Mouse (Mus musculus) left cerebral cortex, adult 2 months (tissue): ENCODE data around the gene Vsig10l. TPM values are rescaled to one million over a fixed set of nuclear protein-coding genes. Genes with fewer than 3 reads are reported as not detected.

Experiments
- DNase-seq, 2 experiments: peaks; one replicate each; pipeline ENCODE4 v3.0.0; 2021 to 2022; ENCODE audit warnings: low spot score in 2 of 2, mixed read lengths in 1 of 2; ENCODE audit errors: extremely low spot score in 1 of 2
- H3K27ac ChIP-seq: fragments of 200-600 bp; 2 replicates; pipeline ENCODE4 v1.8.1; 2022
- H3K4me3 ChIP-seq: fragments of 200-600 bp; 2 replicates; pipeline ENCODE4 v1.8.1; 2022
- CTCF ChIP-seq: fragments of 200-600 bp; IDR thresholded peaks from 2 replicates; pipeline ENCODE4 v1.8.1; 2022; ENCODE audit warnings: antibody characterized with exemption, mild to moderate bottlenecking, moderate library complexity
- intact Hi-C: fragments of 180-260 bp; cut with DNase I; formaldehyde crosslinking; loops from one replicate; pipeline ENCODE4 v1.15.1; 2025
- microRNA-seq, 2 experiments: library from miRNA; unstranded; fragments of <30 nt; microRNA quantifications; one replicate each; pipeline ENCODE4 v1.2.0; 2021
- total RNA-seq, 2 experiments: library from RNA; stranded (reverse); gene quantifications; 2 replicates each; pipeline ENCODE4 v1.2.3; 2021

Vsig10l gene
- total RNA-seq, 2 experiments from 2014 or later = 0.89 to 1.2 TPM

DNA sequence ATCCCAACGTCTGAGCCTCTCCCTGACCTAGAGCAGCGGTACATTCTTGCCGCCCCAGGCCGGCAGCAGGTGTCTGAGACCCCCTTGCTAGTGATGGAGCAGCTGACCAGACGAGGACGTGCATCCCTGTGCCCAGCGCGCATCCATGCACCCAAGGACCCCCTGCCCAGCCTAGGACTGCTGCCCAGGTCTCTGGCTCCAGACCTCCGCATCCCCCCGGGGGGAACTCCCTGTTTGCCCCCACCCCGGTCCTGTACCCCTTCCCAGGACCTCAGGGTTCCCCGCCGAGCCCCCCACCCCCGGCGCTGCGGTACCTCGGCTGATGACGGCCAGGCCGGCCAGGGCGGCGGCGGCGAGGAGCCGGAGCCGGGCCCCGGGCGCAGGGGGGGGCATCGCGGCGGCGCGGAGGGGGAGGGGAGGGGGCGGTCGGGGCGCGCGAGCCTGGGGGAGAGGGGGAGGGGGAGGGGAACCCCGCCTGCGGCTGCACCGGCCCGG is 26.7 kb downstream of the Vsig10l start, which contains the start of gene Iglon5:
Gene Iglon5, minus strand, starts transcription at position 445 of the 495 bp plus-strand sequence.
- H3K4me3 ChIP-seq = peak within 1 kb of the TSS; percentile 73
- no peak for TF ChIP-seq CTCF
- H3K27ac ChIP-seq = peak within 1 kb of the TSS; percentile 94
- intact Hi-C loops = loop anchor here (5.0 kb wide), 2 partner anchors 47 to 177 kb away; partner anchors contain the start of genes Cldnd2, Etfb, Gm45233 and Zfp715
- peak in 1 of 2 experiments; percentile 40 for DNase-seq

- intact Hi-C loops = loop anchor here (5.0 kb wide), 1 partner anchor 48 kb away; the partner anchor contains the start of genes Cldnd2, Etfb and Gm45233
- H3K27ac ChIP-seq = peak overlapping the region; percentile 90
- TF ChIP-seq CTCF = no peak
- peak; percentile 78 to 81 for DNase-seq
- H3K4me3 ChIP-seq = peak overlapping the region; percentile 73
Measured at GRCm38 (mm10) chr7:43490182-43490584, 27.2 kb downstream of the Vsig10l start.

- no peak overlapping the region for H3K4me3 ChIP-seq
- intact Hi-C loops = loop anchor here (5.0 kb wide), 1 partner anchor 49 kb away; the partner anchor contains the start of genes Cldnd2, Etfb and Gm45233
Measured at GRCm38 (mm10) chr7:43490861-43491260, 27.9 kb downstream of the Vsig10l start.

GRCm38 (mm10) chr7:43495343-43496021 is 32.5 kb downstream of the Vsig10l start:
- no peak overlapping the region for H3K27ac ChIP-seq
- peak; percentile 66 to 75 for DNase-seq
- peak; percentile 87 for TF ChIP-seq CTCF
- peak overlapping the region; percentile 23; the same call in 1 of the 2 replicates for H3K4me3 ChIP-seq
- intact Hi-C loops = loop anchor here (1.0 kb wide), 4 partner anchors 25 to 212 kb away; no protein-coding TSS in a partner anchor

More at GRCm38 (mm10) chr7:43490861-43491260, 27.9 kb downstream of the Vsig10l start:
- no peak overlapping the region; the same call in 1 of the 2 replicates for H3K27ac ChIP-seq
- no peak for DNase-seq
- no peak for TF ChIP-seq CTCF

DNA sequence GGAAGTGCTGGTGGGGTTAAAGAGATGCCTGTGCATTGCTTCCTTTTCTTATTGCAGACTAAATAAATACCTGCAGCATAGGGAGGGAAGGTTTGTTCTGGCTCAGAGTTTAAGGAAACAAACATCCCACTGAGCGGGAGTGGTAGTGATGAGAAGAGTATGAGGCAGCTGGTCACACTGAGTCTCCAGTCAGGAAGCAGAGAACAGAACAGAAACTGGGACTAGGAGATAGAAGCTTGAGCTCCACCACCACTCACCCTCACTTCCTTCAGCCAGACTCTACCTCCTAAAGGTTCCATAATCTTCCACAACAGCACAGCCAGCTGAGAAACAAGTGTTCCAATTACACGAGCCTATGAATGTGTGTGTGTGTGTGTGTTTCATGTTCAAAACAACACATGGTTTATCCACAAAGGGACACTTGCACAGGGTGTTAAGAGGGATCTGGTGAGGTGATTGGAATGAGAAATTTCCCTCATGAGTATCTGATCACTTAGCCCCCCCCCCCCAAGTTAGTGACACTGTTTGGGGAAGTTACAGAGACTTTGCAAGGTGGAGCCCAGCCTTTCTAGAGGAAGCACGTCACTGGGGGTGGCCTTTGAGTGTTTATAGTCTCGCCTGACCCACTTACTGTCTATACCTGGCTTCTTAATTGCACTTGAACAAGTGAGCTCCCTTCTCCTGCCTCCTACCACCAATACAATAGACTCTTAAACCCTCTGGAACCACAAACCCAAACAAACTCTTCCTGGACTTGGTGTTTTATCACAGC is 48.9 kb downstream of the Vsig10l start:
- DNase-seq = no peak
- Histone ChIP-seq H3K4me3 (no peak overlapping the region), H3K27ac (no peak overlapping the region)
- intact Hi-C loops = no loop called here
- TF ChIP-seq CTCF = no peak

DNA sequence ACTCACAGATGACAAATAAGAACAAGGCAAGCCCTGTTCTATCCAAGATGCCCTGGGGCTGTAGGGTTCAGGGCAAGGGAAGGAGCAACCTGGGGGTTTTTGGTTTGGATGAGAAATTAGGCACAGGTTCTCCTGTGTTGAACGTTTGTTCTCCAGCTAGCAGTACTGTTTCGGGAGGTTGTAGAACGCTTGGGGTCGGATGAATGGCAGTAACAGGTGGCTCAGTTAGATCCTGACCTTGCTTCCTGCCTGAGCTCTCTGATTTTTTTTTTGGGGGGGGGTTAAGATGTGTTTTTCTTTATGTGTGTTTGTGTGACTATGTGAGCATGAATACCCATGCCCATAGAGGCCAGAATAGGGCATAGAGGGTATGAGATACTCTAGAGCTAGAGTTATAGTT is 49.6 kb downstream of the Vsig10l start:
- intact Hi-C loops = no loop called here
- Histone ChIP-seq H3K4me3 (no peak overlapping the region), H3K27ac (no peak overlapping the region)
- no peak for TF ChIP-seq CTCF
- no peak for DNase-seq

- no peak for TF ChIP-seq CTCF
- Histone ChIP-seq H3K27ac (no peak overlapping the region), H3K4me3 (no peak overlapping the region)
- intact Hi-C loops = no loop called here
- DNase-seq = no peak
Measured at GRCm38 (mm10) chr7:43515076-43515475, 52.1 kb downstream of the Vsig10l start.

GRCm38 (mm10) chr7:43518341-43518740 is 55.4 kb downstream of the Vsig10l start:
- Histone ChIP-seq H3K27ac (no peak overlapping the region), H3K4me3 (no peak overlapping the region)
- TF ChIP-seq CTCF = no peak
- intact Hi-C loops = no loop called here
- no peak for DNase-seq

Small RNA genes within 50 kb of the gene (microRNA-seq; reads per million reads assigned to microRNA genes)
- 0 to 2.9 reads per million in 2 experiments for gene Mir7051

Other genes starting within 250 kb of the Vsig10l start
- 10 to 100 TPM; 21.6 to 23.6 TPM for gene Zfp715, start 149.9 kb upstream of the Vsig10l start, total RNA-seq
- under 1 TPM; 0.34 to 0.54 TPM for gene Siglecf, start 111.8 kb upstream of the Vsig10l start, total RNA-seq
- gene Siglecg, start 54.9 kb upstream of the Vsig10l start, total RNA-seq = not detected
- gene Lim2, start 35.5 kb upstream of the Vsig10l start, total RNA-seq = not detected
- gene Nkg7, start 26.1 kb upstream of the Vsig10l start, total RNA-seq = not detected
- not detected for gene Cldnd2, start 22.4 kb upstream of the Vsig10l start, total RNA-seq
- gene Etfb, start 19.1 kb upstream of the Vsig10l start, total RNA-seq = 10 to 100 TPM; 58.2 TPM
- gene Gm45233, start 19.0 kb upstream of the Vsig10l start, total RNA-seq = under 1 TPM in 1 of 2 experiments, not detected in 1; 0.89 TPM
- 10 to 100 TPM; 24.4 to 27.3 TPM for gene Iglon5, start 26.9 kb downstream of the Vsig10l start, total RNA-seq
- not detected for gene 4931406B18Rik, start 42.8 kb downstream of the Vsig10l start, total RNA-seq
- gene Cd33, start 81.3 kb downstream of the Vsig10l start, total RNA-seq = 1 to 10 TPM; 3.7 to 4.7 TPM
- gene Zfp658, start 99.1 kb downstream of the Vsig10l start, total RNA-seq = 1 to 10 TPM; 5.2 to 5.5 TPM
- 10 to 100 TPM; 14.5 to 16.2 TPM for gene Zfp719, start 116.5 kb downstream of the Vsig10l start, total RNA-seq
- gene Zfp819, start 144.0 kb downstream of the Vsig10l start, total RNA-seq = under 1 TPM; 0.16 to 0.25 TPM
- gene Ceacam18, start 171.6 kb downstream of the Vsig10l start, total RNA-seq = not detected
- gene Siglece, start 197.0 kb downstream of the Vsig10l start, total RNA-seq = 1 to 10 TPM; 1.3 to 1.5 TPM
- gene Ctu1, start 208.9 kb downstream of the Vsig10l start, total RNA-seq = 1 to 10 TPM; 8.5 to 8.9 TPM
- not detected for gene Klk14, start 227.3 kb downstream of the Vsig10l start, total RNA-seq
- not detected for gene Klk13, start 249.4 kb downstream of the Vsig10l start, total RNA-seq